Mouse (Mus musculus) adrenal gland, postnatal 10 days (tissue): ENCODE measurements at regions not wholly inside any gene's neighbourhood (a gene's known extent, or its start where the extent isn't known, plus 50 kb on each side); places are given as distances from the start of the nearest gene placed in this dataset.
A peak's percentile ranks its signal among the peaks of the same experiment; 100 is the strongest.

Experiments used
- DNase-seq: peaks from one replicate; pipeline ENCODE4 v3.0.0; 2021; ENCODE audit warnings: mixed read lengths

DNA sequence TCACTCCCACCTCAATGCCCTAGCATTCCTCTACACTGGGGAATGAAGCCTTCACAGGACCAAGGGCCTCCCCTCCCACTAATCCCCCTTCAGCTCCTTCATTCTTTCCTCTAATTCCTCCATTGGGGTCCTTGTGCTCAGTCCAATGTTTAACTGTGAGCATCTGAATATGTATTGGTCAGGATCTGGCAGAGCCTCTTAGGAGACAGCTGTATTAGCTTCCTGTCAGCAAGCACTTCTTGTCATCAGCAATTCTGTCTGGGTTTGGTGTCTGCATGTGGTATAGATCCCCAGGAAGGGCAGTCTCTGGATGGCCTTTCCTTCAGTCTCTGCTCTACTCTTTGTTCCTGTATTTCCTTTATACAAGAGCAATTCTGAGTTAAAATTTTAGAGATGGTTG, 426.8 kb upstream of the 2610001J05Rik start:
- no peak for DNase-seq

DNA sequence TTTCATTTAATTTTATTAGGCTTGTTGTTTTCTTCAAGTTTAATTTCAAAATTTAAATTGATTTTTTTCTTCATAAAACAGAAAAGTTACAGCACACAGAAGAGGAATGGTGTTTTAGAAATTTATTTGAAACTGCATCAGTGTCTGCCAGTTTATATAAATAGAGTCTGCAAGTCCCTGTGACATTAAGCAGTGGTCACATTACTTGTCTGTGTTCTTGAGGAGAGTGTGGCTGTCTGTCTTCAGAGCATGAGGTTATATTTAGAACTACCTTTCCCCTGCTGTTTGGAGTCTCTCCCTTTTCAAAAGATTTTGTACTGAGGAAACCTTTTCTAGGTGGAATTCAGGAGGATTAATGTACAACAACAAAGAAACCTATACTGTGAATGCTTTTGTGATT, 426.1 kb upstream of the 2610001J05Rik start:
- no peak for DNase-seq

DNA sequence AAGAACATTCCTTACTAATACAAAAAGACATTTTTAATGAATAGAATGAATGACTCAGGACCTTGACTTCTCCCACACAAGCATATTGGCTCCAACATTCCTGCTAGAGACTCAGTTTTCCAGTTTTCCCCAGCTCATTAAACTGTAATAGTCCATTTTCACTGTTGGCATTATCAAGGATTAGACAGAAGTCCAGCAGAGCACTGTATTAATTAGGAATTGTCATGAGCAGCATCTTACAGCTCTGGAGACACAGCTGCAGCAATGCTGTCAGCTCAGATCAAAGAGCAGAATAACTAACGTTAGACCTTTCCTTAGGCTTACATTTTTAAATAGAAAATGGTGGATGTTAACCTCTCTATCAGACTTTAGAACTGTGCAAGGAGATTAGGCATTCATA, 419.5 kb upstream of the 2610001J05Rik start:
- DNase-seq = no peak

DNA sequence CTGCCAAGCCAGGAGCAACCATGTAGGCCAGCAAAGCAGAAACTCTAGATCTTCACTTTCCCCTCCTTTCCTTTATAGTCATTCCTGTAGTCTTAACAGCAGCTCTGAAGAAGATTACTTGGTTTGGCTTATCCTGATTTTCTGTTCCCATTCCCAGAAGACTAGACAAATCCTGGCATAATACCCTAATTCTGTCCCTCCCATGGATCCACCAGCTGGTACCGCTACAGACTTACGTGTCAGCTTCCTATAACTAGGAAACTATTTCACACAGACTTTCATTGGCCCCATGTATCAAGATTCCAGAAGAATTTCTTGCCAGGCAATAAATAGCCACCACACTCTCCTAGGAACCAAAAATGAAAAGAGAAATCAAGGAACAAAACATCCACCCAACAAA, 410.2 kb upstream of the 2610001J05Rik start:
- DNase-seq = no peak

DNA sequence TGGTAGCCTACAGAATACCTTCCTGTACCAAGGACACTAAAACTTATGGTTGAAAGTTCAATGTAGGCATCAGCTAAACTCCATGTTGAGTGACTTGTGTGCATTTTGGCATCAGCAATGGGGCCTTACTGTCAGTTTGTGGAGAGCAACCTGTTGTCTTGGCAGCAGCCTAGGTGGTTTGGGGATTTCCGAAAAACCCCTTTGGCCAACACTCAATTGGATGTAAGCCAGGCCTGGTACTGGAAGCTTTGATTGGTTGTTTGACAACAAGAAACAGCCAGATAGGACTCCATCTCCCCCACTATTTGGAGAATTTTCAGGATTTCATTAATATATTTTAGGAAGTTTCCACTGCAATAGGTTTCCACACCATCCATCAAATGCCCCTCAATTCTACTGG, 390.6 kb upstream of the 2610001J05Rik start:
- DNase-seq = no peak

DNA sequence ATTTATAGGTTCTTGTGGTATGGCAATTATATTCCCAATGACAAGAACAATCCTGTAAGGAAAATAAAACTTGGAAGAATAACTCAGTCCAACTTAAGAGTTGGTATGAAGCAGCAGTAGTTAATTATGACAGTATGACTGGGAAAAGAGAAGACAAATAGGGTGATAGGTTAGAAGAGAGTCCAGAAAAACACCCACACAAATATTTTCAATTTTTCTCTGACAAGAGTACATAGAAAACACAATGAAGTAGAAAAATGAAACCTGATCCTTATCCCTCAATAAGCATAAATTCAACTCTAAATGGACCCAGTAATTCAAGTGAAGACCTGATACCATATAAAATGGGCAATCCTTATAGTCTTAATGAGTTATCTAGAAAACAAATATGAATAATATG, 369.0 kb upstream of the 2610001J05Rik start:
- no peak for DNase-seq

DNA sequence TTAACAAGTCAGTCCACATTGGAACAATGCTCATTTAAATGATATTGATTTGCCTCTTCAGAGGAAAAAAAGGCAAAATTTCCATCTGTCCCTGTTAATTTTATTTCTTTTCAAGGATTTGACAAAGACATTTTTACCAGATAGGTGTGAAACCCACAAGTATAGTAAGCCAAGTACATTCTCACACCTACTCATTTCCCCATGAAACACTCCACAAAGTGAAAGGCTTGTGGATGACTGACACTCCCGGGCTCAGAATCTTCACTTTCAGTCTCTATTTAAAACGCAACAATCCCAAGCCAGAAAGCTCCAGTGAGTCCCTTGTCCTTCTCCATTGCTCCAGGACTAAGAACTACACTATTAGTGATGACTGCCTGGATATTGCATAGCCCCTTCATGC, 367.8 kb upstream of the 2610001J05Rik start:
- DNase-seq = no peak

DNA sequence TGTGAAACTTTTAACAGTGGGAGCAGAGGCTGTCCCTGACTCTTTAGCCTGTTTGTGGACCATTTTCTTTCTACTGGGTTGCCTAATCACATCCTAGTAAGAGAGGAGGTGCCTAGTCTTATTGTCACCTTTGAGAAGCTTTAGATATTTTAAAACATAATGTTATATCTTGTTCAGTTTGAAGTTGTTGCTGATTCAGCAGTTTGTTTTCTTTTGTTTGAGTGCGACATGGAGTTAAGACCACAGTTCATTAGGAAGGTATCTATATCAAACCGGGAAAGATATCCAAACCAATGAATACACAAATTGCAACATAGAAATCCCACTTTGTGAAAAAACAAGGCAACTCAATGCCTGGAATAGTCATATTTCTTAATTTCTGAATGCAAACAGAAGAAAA, 359.5 kb upstream of the 2610001J05Rik start:
- no peak for DNase-seq

DNA sequence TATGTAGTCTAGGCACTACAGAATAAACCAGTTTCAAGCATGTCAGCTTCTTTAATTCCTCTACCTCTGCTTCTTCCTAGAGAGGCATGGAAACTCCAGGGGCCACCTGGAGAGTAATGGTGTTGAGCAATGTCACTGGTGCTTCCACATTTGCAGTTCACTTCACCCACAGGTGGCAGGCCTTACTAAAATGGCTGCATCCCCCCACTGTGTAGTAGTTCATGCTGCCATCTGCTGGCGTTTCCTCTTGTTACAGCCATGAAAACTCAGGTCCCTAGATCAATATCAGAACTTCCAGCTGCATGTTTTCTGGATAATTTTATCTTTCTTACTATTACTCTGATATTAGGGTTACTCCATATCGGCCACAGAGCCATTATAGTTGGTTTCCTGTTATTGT, 336.2 kb upstream of the 2610001J05Rik start:
- peak; percentile 70 for DNase-seq

DNA sequence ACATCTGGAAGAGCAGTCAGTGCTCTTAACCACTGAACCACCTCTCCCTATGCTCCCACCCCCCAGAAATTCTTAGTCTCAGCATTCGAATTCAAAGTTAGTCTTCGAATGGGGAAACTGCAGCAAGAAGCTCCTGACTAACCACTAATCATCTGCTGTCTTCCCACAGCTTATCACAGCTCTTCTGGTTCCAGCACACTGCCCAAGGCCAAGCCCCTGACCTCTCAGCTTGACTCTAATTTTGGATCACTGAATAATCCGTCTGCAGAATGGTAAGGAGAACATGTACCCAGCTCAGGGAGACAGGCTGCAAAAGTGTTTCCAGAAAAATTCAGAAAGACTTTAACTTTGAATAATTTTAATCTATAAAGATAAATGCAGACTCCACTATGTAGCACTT, 325.8 kb upstream of the 2610001J05Rik start:
- peak; percentile 28 for DNase-seq

DNA sequence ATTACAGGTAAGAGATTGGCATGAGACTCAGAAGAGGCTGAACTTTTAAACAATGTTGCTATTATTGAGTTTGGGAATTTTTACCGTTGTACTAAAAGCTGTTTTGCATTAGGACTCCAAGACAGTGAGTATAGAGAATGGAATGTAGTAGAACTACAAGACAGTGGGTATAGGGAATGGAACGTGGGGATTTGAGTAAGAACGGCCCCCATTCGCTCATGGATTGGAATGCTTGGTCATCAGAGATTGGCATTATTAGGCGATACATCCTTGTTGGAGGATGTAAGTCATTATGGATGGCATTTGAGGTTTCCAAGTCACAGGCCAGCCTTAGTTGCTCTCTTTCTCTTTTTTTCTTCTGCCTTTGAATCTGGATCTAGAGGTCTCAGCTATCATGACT, 324.0 kb upstream of the 2610001J05Rik start:
- DNase-seq = no peak

DNA sequence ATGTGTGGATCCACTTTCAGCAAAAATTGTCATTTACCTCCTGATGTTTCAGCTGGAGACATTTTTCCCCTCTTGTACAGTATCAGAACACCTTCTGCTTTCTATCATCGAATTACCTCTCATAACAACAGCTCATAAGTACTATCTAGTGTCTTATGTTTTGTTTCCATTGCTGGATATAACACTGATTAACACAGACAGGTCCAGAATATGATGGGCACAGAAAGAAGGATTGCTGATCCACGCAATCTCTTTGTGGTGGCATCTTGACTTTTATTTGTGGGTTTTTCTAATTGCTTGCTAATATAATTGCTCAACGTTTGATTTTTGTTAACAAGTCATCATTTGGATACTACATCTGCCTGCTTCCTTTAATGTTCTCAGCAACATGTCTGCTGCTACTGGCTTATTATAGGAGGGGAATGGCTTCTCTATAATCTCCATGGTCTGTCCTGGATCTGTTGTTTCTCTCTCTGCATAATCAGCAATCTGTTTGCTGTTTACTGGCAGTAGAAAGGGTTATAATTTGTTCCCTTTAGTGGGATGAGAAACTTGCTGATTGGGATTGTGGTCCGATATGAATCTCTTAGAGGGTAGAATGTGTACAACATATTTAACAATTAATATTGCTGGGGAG, 320.2 kb upstream of the 2610001J05Rik start:
- DNase-seq = no peak

DNA sequence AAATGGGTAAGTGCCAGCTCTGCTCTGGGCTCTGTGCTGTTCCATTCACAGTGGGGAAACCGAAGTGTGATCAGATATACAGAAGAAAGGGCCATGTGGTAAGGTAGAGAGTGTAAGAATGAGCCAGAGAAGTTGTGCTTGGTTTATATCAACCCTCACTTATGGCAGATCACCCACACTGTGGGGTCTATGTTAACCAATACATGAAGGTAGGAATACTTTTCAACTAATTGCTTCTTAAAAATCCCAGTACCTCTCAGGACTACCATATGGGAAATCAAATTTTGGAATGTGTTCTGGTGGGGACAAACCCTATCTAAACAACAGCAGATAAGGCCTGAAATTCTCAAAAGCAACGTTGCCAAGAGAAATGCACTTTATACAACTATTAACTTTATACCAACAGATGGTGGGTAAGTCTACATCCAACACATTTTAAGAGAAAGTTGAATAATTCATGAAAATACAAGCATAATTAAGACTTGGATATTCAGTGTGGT, 314.7 kb upstream of the 2610001J05Rik start:
- DNase-seq = no peak

DNA sequence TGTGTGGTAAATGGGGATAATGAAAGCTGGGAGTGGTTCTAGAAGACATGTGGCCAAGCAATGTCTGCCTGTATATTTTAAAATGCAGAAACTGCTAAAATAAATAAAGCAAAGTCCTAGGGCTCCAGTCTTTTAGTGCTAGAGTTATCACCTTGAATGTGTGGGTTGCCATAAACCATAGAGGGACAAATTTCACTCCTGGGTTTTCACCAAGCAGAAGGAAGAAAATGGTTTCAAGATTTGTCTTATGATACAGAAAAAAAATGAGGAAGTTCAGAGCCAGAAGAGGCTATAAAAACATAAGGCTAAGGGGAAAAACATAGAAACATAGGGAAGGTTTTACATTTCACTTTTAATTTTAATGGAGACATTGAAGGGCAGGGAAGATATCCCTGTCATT, 276.1 kb upstream of the 2610001J05Rik start:
- no peak for DNase-seq

DNA sequence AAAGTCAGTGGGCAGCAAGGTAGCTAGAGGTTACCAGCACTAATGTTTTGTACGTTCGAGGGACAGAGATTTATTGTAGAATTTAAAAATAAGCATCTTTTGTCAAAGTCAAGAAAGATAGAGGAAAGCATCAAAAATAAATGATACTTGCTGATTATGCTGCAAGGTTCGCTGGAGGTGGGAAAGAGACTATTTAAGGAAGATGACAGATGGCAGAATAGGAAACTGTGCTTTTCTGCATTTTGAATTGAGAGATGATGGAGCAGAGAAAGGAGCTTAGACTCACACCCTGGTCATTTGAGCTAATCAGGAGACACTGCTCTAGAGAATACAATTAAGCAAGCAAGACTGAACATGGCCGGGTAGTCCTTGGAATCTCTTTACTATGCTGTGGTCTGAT, 275.1 kb upstream of the 2610001J05Rik start:
- no peak for DNase-seq

DNA sequence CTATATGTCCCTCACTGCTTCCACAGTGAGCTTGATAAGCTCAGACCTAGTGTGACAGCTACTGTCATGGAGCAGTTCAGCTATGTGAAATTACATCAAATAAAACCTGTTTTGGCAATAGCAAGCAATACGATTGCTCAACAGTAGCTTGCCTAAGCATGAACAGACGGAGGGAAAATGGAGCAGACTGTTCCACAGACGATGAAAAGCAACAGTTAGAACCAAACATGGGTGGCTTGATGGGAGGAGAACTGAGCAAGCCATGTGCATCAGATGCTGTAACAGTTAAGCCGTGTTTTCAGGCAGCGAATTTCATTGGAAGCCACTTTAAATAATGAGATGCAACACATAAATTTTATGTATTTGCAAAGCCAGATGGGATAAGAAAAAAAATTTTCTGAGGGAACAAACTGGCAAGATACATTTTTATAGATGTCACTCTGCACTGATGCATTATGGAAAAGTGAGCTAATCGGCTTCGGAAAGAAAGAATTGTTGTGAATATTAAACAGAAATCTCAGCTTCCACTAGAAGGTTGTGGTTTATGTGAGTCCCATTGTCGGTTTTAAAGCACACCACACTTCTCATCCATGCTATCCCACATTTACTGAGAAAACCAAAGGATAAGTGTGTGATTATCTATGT, 270.9 kb upstream of the 2610001J05Rik start:
- DNase-seq = no peak

DNA sequence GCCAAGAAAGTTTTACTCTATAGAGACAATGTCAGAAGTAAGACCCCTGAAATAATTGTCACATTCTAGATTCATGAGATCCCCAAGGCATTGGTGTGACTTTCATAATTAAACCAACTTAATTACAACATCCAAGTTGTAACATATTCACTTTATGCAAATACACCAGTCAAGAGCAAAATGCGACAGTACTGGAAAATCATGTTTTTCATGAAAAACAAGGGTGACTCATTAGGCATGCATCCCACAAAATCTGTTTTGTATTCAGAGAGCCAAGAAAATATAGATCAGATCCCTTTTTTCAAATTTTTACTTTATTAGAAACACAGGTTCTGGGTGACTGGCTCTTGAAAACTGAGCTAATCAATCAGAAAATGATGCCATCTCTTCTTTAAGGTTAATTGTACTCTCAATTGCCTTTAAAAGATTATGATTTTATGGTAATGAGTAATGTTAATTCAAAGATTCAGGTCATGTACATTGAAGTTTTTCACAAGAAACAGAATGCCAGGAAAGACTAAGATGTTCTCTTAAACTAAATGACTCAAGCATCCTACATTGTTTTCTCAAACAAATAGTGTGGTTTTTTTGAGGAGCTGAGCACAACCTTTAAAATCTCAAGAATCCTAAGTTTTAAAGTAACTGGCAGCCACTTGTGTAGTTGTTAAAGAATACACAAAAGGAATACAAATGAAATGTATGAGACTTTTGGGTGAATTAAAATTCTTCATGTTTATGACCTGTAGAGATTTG, 259.2 kb upstream of the 2610001J05Rik start:
- no peak for DNase-seq

DNA sequence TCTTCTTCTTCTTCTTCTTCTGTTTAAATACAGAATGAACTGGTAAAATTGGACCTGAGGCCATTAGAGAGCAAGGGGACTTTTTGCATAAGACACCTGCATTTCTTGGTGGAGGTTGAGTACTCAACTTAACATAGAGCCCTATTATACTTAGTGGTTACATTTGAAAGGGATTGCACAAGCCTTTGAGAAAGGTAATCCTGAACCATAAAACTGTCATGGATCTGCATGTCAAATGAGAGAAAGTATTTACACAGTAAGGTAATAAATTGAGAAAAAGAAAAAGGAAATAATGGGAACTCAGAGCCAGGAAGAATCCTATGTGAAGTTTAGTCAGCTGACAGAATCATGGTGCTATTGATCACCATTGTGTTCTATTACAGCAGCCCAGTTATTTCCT, 258.1 kb upstream of the 2610001J05Rik start:
- no peak for DNase-seq

DNA sequence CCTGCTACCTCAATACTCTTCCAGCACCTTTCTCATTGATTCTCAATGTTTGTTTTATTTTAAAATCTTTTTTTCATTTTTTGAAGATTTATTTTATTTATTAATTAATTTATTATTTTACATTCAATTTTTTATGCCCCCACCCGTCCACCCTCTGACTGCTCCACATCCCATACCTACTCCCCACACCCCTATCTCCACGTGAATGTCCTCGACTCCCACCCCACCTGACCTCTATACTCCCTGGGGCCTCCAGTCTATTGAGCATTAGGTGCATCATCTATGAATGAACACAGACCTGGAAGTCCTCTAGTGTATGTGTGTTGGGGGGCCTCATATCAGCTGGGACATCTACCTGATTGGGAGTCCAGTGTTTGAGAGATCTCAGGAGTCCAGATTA, 251.0 kb upstream of the 2610001J05Rik start:
- DNase-seq = no peak

DNA sequence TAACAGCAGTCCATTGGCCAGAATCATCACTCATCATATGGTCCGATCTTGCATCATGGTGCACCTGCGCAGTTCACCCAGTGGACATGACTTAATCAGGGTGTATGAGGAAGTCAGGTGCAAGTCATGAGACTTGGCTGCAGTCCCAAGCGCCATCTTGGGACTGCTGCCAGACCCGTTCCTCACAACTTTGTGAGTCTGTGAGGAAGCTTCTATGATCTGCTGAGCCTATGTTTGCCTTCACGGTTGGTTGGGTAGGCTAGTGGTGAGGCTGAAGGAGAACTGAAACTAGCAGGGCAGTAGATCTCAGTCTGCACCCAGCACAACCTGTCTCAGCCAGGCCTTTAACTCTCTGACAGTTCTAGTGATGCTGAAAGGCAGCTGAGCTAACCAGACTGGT, 250.2 kb upstream of the 2610001J05Rik start:
- no peak for DNase-seq

DNA sequence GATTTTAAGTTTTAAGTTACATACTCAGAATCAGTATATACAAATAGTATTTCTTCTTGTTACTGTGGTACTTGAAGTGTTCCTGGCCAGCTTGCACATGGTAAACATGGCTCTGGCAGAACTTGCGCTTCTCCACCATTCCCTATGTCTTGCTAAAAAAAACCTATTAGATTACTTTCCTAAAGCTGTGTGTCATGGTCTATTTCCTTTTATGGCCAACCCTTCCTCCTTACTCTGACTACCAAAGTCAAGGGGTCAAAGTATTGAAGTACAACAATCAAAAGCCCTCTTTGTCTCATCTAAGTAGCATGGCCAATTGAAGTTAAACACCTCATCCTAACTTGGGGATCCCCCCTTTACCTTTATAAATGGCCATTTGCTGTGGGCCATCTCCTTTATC, 223.6 kb upstream of the 2610001J05Rik start:
- no peak for DNase-seq

DNA sequence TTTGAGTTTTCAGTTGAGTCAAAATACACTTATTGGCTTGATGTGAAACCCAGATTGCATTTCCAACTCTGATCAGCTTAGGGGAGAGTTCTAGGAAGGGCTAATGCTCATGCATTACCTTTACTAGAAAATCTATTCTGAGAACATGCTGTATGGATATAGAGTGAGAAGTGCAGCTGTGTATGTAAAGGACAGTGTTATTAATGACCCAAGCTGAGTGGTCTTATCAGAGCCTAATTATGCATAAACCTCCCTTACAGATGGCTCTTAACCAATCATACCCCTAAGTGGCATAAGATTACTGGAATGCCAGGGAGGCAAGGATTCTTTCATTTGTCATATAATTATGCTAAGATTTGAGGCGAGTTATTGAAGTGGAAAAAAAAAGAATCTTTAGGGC, 210.6 kb upstream of the 2610001J05Rik start:
- no peak for DNase-seq

DNA sequence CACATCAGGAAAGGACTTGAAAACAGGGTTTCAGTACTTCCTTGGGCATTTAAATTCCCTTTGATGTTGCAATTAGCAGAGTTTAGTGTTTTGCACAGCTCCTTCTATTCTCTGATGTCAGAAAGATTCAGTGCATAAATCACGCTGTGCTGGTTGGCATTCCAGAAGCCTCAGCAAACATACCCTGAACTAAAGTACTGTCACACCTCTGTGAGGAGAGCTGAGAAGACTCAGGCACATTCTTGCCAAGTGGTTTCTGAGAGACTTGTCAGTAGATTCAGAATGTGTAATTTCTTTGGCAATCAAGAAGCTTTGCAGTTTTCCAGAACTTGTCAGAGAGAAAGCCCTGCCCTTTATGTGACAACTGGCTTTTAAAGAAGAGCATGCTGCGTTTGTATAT, 192.4 kb upstream of the 2610001J05Rik start:
- DNase-seq = no peak

DNA sequence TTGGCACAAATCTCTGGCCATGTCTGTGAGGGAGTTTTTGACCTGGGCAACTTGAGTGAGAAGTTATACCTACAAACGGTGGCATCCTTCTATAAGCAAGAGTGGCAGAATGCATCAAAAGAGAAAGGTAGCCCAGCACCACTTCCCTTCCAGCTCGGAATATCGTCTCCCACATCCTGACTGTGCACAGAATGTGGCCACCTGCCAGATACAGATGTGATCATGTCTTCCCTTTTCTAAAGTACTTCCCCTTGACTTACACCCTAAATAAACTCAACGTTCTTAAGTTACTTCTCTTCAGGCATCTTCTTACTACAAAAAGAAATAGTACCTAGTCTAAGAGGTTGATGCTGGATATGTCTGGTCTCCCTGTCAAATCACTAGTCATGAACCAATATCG, 175.2 kb upstream of the 2610001J05Rik start:
- no peak for DNase-seq
